Mouse (Mus musculus) adipocyte (in vitro differentiated cells): Measurements from ENCODE around the gene Rsc1a1.

Experiments
- DNase-seq: peaks from one replicate; pipeline ENCODE4 v3.0.0-alpha.2; 2016; ENCODE audit warnings: low spot score

The Rsc1a1 gene

GRCm38 (mm10) chr4:141694719-141695118 is 9.3 kb upstream of the Rsc1a1 start:
- no peak for DNase-seq

- DNase-seq: no peak
These were observed 3.1 kb upstream of the Rsc1a1 start for GRCm38 (mm10) chr4:141688505-141688904.

- DNase-seq: no peak
These were observed 1.1 kb upstream of the Rsc1a1 start for GRCm38 (mm10) chr4:141686525-141686924.

DNA sequence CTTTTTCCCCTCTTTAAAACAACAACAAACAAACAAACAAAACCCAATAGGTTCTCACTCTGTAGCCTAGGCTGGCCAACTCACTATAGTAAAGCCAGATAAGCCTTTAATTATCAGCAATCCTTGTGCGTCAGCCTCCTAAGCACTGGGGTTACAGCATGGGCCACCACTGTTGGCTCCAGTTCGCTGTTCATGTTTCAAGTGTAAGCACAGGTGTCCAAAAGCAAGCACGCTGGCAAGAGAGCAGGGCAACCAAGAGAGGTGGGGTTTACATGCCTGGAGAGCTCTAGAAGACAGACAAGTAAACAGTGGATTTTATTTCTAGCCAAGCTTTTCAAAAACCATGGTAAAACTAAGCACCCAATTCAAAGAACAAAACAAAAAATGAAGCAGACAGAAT is 694 bp upstream of the Rsc1a1 start:
- DNase-seq: no peak

DNA sequence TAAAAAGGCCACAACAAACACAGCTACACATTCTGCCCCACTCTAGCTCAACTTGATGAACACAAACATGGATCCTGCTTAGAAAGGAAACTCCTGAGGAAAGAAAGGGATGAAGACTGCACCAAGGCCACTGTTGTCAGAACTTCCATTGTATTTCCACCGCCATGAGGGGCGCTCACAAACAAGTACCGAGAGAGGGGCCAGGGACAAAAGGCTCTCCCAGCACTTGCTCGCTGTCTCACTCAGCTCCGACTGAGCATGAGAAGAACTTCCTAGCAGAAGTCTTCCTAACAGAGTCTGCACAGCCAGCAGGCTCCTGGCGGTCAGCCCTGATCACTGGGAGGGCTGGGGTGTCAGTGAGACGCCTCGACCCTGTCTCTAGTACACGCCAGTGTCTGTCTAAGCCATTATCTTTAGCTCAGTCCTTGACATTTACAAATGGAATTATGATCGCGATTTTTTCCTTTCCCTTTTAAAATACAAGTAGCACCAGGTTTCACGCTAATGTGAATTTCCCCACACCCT is 2.6 kb downstream of the Rsc1a1 start:
- DNase-seq: no peak

DNA sequence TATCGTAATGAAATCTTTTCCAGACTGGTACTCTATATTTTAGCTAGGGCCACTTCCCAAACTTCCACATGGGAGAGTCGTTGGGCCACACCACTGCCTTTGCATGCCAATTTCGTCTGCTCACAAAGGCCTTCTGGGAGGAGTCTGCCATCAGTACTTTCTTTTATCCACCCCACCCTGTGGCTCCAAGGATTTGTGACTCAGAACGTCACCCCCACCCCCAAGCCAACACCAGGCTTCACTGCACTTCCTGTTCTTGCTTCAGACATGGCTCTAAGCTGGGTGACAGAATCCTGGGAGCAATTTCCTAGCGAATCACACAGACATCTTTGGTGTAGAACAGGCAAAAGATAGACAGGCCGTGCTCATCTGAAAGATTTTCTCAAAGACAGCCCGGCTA is 3.6 kb downstream of the Rsc1a1 start:
- DNase-seq: no peak

DNA sequence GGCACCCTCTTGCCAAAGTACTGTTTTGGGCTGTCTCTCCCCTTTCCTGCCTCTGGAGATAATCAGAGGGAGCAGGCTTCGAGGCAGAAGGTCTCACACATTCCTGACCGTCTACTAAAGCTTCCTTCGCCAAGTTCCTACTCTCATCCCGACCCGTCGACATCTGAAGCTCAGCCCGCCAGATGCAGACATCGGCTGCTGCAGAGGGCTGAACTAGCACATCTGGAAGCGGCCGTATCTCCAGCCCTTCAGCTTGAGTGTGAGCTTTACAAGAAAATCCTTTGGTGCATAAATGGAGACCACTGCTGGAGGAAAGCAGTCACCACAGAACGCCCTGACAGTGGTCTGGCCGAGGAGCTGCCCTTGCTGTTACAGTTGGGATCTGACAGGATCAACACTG is 4.5 kb downstream of the Rsc1a1 start:
- DNase-seq: no peak

DNA sequence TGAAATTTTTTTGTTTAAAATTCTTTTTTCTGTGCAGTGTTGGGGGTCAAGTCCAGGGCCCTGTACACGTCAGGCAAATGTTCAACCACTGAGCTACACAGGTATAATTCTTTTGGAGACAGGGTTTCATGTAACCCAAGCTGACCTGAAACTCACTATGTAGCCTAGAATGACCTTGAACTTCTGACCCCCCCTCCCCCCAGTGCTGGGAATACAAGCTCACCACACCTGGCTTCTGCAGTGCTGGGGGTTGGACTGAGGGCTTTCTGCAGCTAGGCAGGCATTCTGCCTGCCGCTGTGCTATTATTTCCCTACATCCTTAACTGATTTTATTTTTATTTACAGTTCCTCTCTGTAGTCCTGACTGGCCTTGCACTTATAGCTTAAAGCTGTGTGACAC is 6.4 kb downstream of the Rsc1a1 start:
- no peak for DNase-seq

DNA sequence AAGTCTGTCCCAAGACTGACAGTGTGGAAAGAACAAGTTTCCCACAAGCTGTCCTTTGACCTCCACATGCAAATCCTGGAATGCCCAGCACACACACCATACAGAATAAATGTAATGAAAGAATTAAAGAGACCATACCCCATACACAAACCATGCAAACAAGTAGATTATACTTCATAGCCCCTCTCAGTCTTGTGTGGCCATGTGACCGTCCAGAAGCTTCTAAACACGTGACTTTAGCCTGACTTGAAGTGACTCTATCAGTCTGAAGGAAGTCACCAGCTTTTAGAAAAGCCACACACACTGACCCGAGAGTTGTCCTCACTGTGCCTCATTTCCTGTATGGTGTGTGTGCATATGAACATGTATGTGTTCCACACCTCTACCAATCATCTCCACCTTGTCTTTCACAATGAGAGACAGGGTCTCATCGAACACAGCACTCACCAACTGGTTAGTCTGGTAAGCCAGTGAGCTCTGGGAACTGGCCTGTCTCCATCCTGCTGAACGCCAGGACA is 8.9 kb downstream of the Rsc1a1 start:
- no peak for DNase-seq

- DNase-seq: no peak
These were observed 13.1 kb downstream of the Rsc1a1 start for GRCm38 (mm10) chr4:141672325-141672724.

DNA sequence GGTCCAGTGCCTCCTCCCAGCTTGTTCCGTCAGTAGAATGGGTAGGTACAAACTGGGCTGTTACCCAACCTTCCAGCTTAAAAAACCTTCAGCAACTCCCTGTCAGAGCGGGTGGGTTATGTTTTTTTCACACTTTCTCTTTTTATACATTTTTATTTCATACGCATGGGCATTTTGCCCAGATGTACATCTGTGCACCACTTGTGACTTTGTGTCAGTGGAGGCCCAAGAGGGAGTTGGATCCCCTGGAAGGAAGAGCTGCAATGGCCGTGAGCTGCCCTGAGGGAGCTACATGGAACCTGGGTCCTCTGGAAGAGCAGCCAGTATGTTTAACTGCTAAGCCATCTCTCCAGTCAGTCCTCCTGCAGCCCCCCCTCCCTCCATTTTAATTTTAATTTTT is 14.0 kb downstream of the Rsc1a1 start:
- no peak for DNase-seq

- peak; percentile 88 for DNase-seq
These were observed 15.3 kb downstream of the Rsc1a1 start for GRCm38 (mm10) chr4:141669898-141670712.

GRCm38 (mm10) chr4:141664799-141665198 is 20.6 kb downstream of the Rsc1a1 start, which contains the start of gene Plekhm2:
TSS of gene Plekhm2 (minus strand) at chr4:141664899.
- DNase-seq: no peak

DNA sequence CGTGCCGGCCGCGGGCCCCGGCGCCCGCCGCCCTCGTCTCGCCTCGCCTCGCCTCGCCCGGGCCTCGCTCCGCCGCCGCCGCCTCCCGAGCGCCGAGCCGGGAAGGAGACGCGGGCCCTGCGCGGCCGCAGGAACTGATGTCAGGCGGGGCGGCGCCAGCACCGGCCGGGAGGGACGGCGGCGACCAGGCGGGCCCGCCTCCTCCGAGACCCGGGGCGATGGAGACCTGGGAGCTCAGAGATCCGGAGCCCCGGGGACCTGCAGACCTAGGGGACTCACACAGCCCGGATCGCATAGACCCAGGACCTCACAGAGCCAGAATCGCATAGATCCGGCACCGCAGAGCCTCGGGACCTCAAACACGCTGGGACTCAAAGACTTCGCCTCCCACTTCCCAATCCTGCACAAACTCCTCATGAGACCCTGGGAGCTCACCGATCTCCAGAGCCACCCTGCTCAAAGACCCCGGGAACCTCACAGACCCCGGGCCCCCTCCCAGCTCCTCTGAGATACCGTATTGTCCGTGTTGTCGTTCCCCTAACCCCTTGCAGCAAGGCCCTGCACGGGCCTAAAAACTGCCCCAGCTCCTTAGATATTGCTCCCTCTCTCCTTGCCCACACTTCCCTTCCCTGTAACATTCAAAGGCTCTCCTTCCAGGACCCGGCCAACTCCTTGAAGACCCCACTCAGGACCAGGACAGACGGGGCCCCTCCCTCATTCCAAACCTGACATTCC is 21.2 kb downstream of the Rsc1a1 start:
- peak; percentile 53 for DNase-seq

GRCm38 (mm10) chr4:141663122-141663931 is 22.1 kb downstream of the Rsc1a1 start:
- DNase-seq: peak; percentile 21

- DNase-seq: no peak
These were observed 24.5 kb downstream of the Rsc1a1 start for GRCm38 (mm10) chr4:141660884-141661283.

DNA sequence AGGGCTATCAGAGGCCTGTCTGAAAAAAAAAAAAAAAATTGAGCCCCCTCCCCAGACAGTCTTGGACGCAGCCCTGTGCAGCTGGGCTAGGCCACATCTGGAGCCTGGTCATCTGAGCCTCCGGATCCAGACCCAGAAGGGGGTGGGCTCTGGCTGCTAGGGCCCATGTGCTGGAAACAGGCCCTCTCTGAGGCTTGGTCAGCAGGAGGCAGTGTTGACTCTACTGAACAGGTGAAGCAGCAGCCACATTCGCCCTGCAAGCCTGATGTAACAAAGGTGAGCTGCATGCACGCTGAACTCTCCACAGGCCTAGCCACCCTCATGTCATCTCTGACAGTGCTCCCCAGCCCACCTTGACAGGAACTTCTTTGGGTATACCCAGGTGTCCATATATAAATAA is 25.7 kb downstream of the Rsc1a1 start:
- DNase-seq: no peak

GRCm38 (mm10) chr4:141658846-141659484 is 26.4 kb downstream of the Rsc1a1 start:
- DNase-seq: no peak

- DNase-seq: no peak
These were observed 28.5 kb downstream of the Rsc1a1 start for GRCm38 (mm10) chr4:141656932-141657331.

- peak; percentile 29 for DNase-seq
These were observed 29.3 kb downstream of the Rsc1a1 start for GRCm38 (mm10) chr4:141655908-141656608.

- DNase-seq: no peak
These were observed 30.9 kb downstream of the Rsc1a1 start for GRCm38 (mm10) chr4:141654509-141654908.
